Mouse (Mus musculus) hindbrain, embryonic 16.5 days (tissue): ENCODE results near the gene Tbkbp1. TPM values are rescaled to one million over a fixed set of nuclear protein-coding genes. Genes with fewer than 3 reads are reported as not detected.
A peak's percentile ranks its signal among the peaks of the same experiment; 100 is the strongest.

Source experiments
- ATAC-seq: fragments of 200-750 bp; cut with Nextera tagmentation; 2 replicates; pipeline ENCODE4 v1.8.0; 2017; ENCODE audit warnings: moderate TSS enrichment, moderate library complexity
- H3K27ac ChIP-seq: fragments of 300-500 bp; sonication (generic); 2 replicates; pipeline ENCODE4 v1.5.1; 2014; ENCODE audit warnings: low read depth, mild to moderate bottlenecking, control low read depth, low read length, moderate library complexity
- H3K27me3 ChIP-seq: fragments of 300-500 bp; sonication (generic); replicated peaks from 2 replicates; pipeline ENCODE4 v1.6.1; 2014; ENCODE audit warnings: low read length; ENCODE audit not compliant: control insufficient read depth, insufficient read depth
- H3K36me3 ChIP-seq: fragments of 300-500 bp; sonication (generic); 2 replicates; pipeline ENCODE4 v1.6.1; 2014; ENCODE audit warnings: mild to moderate bottlenecking, low read length, moderate library complexity, mixed read lengths; ENCODE audit not compliant: control insufficient read depth, insufficient read depth
- H3K4me1 ChIP-seq: fragments of 300-500 bp; sonication (generic); 2 replicates; pipeline ENCODE4 v1.6.1; 2014; ENCODE audit warnings: low read depth, low read length; ENCODE audit not compliant: control insufficient read depth, insufficient read depth
- H3K4me2 ChIP-seq: fragments of 300-500 bp; sonication (generic); 2 replicates; pipeline ENCODE4 v1.6.1; 2014; ENCODE audit warnings: mild to moderate bottlenecking, low read length, control low read depth, moderate library complexity
- H3K4me3 ChIP-seq: fragments of 300-500 bp; sonication (generic); 2 replicates; pipeline ENCODE4 v1.5.1; 2014; ENCODE audit warnings: mild to moderate bottlenecking, low read length, control low read depth, moderate library complexity
- H3K9ac ChIP-seq: fragments of 300-500 bp; sonication (generic); 2 replicates; pipeline ENCODE4 v1.6.1; 2014; ENCODE audit warnings: low read depth, mild to moderate bottlenecking, control low read depth, low read length, moderate library complexity
- H3K9me3 ChIP-seq: fragments of 300-500 bp; sonication (generic); 2 replicates; pipeline ENCODE4 v1.6.1; 2014; ENCODE audit warnings: mild to moderate bottlenecking, low read length, moderate library complexity; ENCODE audit not compliant: control insufficient read depth
- WGBS: fragments of 180-500 bp; shearing (Covaris S2); extraction: QIAGEN DNeasy Blood & Tissue Kit; methylation state at CpG from one replicate; pipeline ENCODE4 v1.1.7; 2014; 5-methylcytosine and 5-hydroxymethylcytosine counted together
- polyA plus RNA-seq: library from polyadenylated mRNA; unstranded; fragments of >200 nt; fragmentation: Nextera tagmentation; extraction: Ambion mirVana; gene quantifications from 2 replicates; pipeline ENCODE4 v1.2.1, GENCODE M21; 2015

Gene Tbkbp1
- polyA plus RNA-seq, 1 experiment from 2014 or later = 7.8 TPM

DNA sequence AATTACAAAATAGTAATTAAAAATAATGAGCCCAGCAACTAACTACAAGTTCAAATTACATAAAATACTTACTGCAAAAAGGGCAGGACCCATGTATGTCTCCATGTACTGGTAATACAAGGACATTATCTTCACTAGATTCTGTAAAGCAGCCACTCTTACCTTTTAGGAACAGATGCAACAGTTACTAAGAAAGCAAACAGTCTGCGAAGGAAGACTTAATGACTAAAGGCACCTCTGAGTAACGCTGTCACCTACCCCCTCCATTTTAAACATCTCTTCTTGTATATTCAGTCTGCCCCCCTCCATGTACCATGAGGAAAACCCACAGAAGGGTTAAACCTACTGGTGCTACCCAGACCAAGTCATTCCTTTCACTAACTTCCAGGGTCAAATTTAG is 26.9 kb upstream of the Tbkbp1 start:
- no peak overlapping the region for H3K4me3 ChIP-seq
- peaks cover 61% of the 10 kb centered on the region for H3K36me3 ChIP-seq
- no peak overlapping the region for H3K4me2 ChIP-seq
- ATAC-seq = no peak
- H3K27ac ChIP-seq = no peak overlapping the region
- H3K4me1 ChIP-seq = no peaks in the 10 kb centered on the region
- no peaks in the 10 kb centered on the region for H3K27me3 ChIP-seq
- no peaks in the 10 kb centered on the region for H3K9me3 ChIP-seq
- H3K9ac ChIP-seq = no peak overlapping the region
- WGBS = 94% methylated on average over 2 of the region's 2 CpGs

DNA sequence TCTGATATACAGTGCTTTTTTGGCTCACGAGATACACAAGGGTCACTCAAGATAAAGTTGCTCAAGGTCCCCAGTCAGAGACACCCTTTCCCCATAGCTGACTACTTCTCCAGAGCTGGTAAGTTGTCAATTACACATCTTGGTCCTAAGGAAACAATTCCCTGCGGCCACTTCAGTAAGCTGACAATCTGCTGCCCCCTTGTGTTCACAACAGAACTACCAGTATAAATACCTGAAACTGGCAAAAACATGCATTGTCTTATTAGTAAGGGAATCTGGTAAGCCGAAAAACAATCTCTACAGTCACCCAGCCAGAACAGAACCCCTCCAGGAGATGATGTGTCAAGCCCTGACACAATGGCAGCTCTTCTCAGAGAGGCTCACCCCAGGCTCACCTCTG is 25.6 kb upstream of the Tbkbp1 start:
- H3K27ac ChIP-seq = no peak overlapping the region
- no peaks in the 10 kb centered on the region for H3K27me3 ChIP-seq
- H3K36me3 ChIP-seq = peaks cover 61% of the 10 kb centered on the region
- no peak for ATAC-seq
- H3K4me2 ChIP-seq = no peak overlapping the region
- no peak overlapping the region for H3K9ac ChIP-seq
- no peaks in the 10 kb centered on the region for H3K4me1 ChIP-seq
- no peaks in the 10 kb centered on the region for H3K9me3 ChIP-seq
- WGBS = 50% methylated on average over 3 of the region's 3 CpGs
- no peak overlapping the region for H3K4me3 ChIP-seq

DNA sequence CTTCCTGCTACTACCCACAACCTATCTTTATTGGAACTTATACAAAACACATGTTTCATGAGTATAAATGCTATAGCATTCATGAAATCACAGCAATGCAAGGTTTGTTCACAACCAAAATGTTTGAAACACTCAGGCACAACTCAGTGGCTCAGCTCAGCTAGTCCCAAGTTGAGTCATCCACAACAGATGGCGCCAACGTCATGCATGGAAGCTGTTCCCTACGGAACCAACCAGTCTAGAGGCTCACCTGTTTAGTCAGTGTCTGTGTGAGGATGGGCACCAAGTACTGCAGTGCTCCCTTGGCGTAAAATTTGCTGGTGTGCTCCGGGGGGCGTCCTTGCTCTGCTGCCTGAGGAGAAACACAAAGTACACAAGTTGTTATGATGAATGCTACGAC is 24.2 kb upstream of the Tbkbp1 start:
- no peak for ATAC-seq
- Histone ChIP-seq H3K9ac (no peak overlapping the region), H3K27me3 (no peaks in the 10 kb centered on the region), H3K27ac (no peak overlapping the region), H3K4me1 (no peaks in the 10 kb centered on the region), H3K36me3 (peaks cover 61% of the 10 kb centered on the region), H3K9me3 (no peaks in the 10 kb centered on the region), H3K4me2 (no peak overlapping the region), H3K4me3 (no peak overlapping the region)
- 93% methylated on average over 7 of the region's 7 CpGs for WGBS

DNA sequence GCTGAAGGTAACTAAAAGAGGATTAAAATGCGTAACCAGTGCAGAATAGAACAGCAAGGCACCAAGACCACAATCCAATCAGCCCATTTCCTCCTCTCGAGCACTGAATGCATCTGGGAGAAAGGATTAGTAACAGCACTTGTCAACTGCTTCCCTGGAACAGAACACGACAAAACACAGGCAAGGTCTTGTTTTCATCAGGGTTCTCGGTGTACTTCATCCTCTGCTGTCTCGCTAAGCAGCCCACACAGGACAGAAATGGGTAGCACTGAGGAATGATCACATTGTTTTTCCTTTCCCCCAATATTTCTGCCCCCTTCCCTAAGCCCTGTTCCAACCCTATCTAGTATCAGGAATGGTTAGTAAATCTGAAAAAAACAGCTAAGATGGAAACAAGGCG is 9.0 kb upstream of the Tbkbp1 start:
- no peaks in the 10 kb centered on the region for H3K9me3 ChIP-seq
- H3K36me3 ChIP-seq = peaks cover 54% of the 10 kb centered on the region
- WGBS = 70% methylated on average over 6 of the region's 6 CpGs
- no peak overlapping the region for H3K4me3 ChIP-seq
- no peak overlapping the region for H3K4me2 ChIP-seq
- ATAC-seq = no peak
- no peak overlapping the region for H3K27ac ChIP-seq
- no peaks in the 10 kb centered on the region for H3K27me3 ChIP-seq
- no peak overlapping the region for H3K9ac ChIP-seq
- H3K4me1 ChIP-seq = no peaks in the 10 kb centered on the region

DNA sequence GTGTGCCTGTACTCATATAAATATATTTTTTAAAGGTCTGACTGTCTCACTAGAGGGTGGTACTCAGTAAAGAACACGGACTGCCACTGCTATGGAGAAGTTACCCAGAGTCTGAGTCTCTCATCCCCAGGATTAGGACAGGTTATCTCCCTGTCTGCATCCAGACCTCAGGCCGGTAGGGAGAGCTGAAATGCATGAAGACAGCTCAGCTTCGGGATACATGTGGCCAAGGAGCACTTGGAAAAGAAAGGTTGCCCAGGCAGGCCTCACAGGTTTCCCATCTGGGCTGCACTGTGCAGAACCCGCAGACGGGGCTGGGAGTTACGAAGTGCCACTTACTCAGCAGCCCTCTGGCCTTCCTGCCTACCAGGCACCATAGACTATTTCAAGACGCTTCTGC is 5.7 kb upstream of the Tbkbp1 start:
- H3K36me3 ChIP-seq = peaks cover 28% of the 10 kb centered on the region
- ATAC-seq = no peak
- no peak overlapping the region; the same call in 1 of the 2 replicates for H3K27ac ChIP-seq
- H3K9me3 ChIP-seq = no peaks in the 10 kb centered on the region
- H3K4me2 ChIP-seq = no peak overlapping the region
- peaks cover 11% of the 10 kb centered on the region for H3K4me1 ChIP-seq
- 79% methylated on average over 7 of the region's 7 CpGs for WGBS
- H3K9ac ChIP-seq = no peak overlapping the region
- no peak overlapping the region for H3K4me3 ChIP-seq
- no peaks in the 10 kb centered on the region for H3K27me3 ChIP-seq

DNA sequence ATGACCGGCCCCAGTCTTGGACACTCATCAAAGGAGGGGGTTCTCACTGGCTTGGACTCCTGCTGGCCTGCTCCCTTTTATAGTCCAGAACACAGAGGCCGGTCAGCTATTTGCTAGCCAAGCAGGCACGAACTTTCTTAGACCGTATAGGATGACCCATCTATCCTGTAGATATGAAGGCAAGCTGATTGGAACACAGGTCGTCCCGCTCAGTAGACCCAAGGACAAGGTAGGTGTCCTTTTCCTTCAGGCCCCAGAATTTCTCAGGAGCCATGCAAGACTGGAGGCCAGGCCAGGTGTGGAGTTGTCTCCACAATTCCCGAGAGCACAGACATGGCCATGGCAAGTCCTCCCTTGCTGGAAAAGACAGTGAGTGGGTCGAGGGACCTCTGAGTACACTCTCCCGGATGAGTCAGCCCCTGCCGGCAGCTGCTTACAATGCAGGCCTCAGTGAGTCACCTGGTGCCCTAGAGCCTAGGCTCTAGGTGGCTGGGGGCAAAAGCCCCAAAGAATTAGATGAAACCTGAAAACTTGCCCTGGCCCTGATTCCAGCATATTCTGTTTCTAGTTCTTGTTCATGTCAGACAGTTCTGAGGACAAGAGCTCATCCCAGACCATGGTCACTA is 1.5 kb upstream of the Tbkbp1 start:
- H3K27ac ChIP-seq = no peak overlapping the region; the same call in 1 of the 2 replicates

DNA sequence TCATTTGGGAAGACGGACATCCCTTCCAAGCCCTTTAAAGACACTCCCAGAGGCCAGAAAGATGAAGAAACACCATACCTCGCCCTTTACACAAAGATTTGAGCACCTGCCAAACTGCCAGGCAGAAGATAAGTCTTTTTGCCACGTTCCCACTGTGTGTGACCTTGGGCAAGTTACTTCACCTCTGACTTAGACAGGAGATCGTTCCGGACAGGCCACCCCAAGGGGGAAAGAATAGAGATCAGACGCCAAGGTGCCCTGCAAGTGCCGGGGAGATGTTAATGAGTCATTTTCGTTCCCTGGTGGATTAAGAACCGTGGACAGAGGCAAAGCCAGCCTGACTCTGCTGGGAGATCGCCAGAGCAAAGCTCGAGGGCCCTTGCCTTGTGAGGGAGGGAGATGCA is 730 bp upstream of the Tbkbp1 start:
- peak overlapping the region; percentile 87 for H3K9ac ChIP-seq
- H3K4me2 ChIP-seq = peak overlapping the region; percentile 84
- H3K27ac ChIP-seq = peak overlapping the region; percentile 92; the same call in 1 of the 2 replicates
- H3K27me3 ChIP-seq = no peaks in the 10 kb centered on the region
- peaks cover 7% of the 10 kb centered on the region; the same call in 1 of the 2 replicates for H3K36me3 ChIP-seq
- peaks cover 29% of the 10 kb centered on the region for H3K4me1 ChIP-seq
- peak overlapping the region; percentile 56 for H3K4me3 ChIP-seq
- under 1% methylated on average over 11 of the region's 11 CpGs for WGBS
- ATAC-seq = no peak
- no peaks in the 10 kb centered on the region for H3K9me3 ChIP-seq

More for the DNA sequence above, 1.5 kb upstream of the Tbkbp1 start:
- H3K36me3 ChIP-seq = peaks cover 7% of the 10 kb centered on the region; the same call in 1 of the 2 replicates
- no peak overlapping the region for H3K4me3 ChIP-seq
- H3K9me3 ChIP-seq = no peaks in the 10 kb centered on the region
- 18% methylated on average over 10 of the region's 10 CpGs for WGBS
- H3K9ac ChIP-seq = peak overlapping the region; percentile 87; the same call in 1 of the 2 replicates
- ATAC-seq = no peak
- H3K4me1 ChIP-seq = peaks cover 29% of the 10 kb centered on the region
- H3K27me3 ChIP-seq = no peaks in the 10 kb centered on the region
- peak overlapping the region; percentile 84 for H3K4me2 ChIP-seq

DNA sequence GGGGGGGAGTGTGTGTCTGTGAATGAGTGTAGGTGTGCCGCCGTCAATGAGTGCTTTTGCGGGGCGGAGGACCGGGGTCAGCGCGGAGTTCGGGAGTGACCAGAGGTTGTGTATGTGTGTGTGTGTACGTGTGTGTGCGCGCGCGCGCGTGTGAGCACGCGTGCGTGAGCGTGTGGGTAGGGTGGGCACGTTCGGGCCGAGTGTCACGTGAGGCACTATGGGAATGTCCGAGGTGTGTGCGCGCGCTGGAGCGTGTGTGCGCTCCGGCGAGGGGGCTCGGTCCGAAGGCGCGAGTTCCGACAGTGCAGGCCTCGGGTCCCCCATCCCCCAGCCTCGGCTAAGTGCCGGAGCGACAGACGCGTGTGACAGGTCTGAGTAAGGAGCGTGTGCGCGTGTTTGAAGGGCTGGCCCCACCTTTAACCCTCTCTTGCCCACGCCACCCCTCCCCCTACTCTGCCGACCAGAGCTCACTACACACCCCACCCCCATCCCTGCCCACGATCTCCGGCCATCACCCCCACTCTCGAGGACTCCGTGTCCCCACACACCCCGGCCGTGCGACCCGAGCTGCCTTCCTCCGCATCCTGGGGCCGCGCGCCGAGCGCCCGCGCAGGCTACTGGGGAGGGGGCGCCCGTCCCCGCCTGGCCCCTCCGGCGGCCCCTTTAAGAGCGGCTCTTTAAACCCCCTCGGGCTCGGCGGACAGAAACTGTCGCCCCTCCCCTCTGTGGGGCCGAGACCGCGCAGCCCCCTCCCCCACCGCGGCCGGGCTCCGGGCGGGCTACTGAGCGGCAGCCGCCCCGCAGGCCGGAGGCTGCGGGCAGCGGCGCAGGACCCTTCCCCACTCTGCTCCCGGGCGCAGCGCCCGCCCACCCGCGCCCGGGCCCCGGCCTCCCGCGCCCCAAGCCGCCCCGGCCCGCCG is 624 bp downstream of the Tbkbp1 start:
- H3K27me3 ChIP-seq = no peaks in the 10 kb centered on the region
- H3K9ac ChIP-seq = peak overlapping the region; percentile 87
- H3K9me3 ChIP-seq = no peaks in the 10 kb centered on the region
- under 1% methylated on average over 77 of the region's 102 CpGs for WGBS
- peak overlapping the region; percentile 84 for H3K4me2 ChIP-seq
- peak; percentile 79 for ATAC-seq
- peak overlapping the region; percentile 56 for H3K4me3 ChIP-seq
- H3K4me1 ChIP-seq = peaks cover 29% of the 10 kb centered on the region
- H3K36me3 ChIP-seq = peaks cover 12% of the 10 kb centered on the region; the same call in 1 of the 2 replicates
- H3K27ac ChIP-seq = peak overlapping the region; percentile 92

DNA sequence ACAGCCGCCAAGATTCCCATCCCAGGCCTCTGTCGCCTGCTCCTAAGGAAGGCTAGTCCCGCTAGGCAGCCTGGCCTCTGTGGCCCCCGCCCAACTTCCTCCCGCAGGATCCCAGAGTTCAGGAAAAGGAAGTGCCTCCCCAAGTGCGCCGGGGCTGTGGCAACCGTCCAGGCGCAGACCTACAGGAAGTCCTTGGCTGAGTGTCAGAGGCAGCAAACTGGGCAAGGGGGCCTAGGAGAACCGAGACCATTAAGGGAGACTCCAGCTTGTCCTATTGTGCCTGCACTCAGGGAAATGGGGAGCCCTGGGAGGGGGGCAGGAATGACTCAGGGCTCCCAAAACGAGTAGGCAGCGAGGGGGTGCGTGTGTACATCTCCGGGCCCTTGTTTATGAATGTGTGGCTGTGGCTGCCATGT is 1.3 kb downstream of the Tbkbp1 start:
- Histone ChIP-seq H3K27ac (peak overlapping the region; percentile 92), H3K4me2 (peak overlapping the region; percentile 84), H3K4me1 (peaks cover 29% of the 10 kb centered on the region), H3K36me3 (peaks cover 8% of the 10 kb centered on the region; the same call in 1 of the 2 replicates), H3K4me3 (peak overlapping the region; percentile 56), H3K9me3 (no peaks in the 10 kb centered on the region), H3K27me3 (no peaks in the 10 kb centered on the region), H3K9ac (peak overlapping the region; percentile 87)
- WGBS = 2% methylated on average over 14 of the region's 14 CpGs
- ATAC-seq = peak; percentile 24
